ENCODE assay signal across 9 mouse cellular contexts in the genomic region with DNA sequence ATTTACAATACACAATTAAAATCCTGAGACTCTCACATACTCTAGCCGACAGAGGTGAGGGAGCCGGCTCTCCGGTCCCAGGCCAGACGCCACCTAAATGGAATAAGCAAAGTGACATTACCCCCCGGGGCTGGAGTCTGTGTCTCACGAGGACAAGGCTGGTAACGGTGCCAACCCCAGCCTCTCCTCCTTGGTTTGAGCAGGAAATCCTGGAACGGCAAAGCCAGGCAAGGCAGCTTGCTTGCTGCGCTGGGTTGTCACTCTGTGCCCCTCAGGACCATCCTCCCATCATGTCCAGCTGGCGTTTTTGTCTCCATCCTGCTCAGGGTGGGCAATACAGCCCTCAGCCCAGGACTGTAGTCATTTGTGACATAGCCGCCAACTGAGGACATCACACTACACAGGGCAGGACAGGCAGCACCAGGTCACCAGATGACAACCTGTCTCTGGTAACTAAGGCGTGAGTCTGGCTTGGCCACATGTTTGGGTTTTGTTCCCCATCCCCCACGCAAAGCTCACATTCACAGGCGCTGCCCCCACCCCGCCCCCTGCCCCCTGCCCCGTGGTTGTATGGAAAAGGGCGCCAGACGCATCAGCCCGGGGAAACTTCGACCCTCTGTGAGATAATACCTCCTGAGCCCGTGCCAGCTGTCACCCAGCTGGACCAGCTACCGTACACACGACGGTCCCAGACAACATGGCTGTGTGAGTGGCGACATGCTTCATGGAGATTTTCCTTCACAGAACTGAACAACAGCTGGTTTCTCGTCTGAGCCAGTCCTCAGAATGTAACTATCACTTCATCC. TPM values are rescaled to one million over a fixed set of nuclear protein-coding genes. Genes with fewer than 3 reads are reported as not detected.
DNase-seq lines count a peak whose midpoint lies in the region; ATAC-seq lines count a peak whose summit lies in the region.
"Had no signal": no experiment of that assay in that cellular context is flagged by ENCODE, and none has a peak within 500 bp of the region (broad histone marks: within the 10 kb centered on the region; RNA-seq: fewer than 3 reads in every experiment).

No protein-coding gene starts in this region.

- peak overlapping the region; percentile 6; the same call in 1 of the 2 replicates for H3K4me2 ChIP-seq in heart, embryonic 16.5 days (ENCODE audit: low read depth, low read length)
- H3K4me2 ChIP-seq in midbrain, embryonic 11.5 days = no peak overlapping the region

- no peak for DNase-seq in heart, adult 9 months (ENCODE audit: low spot score in 2 of 2)
- DNase-seq in embryonic facial prominence, embryonic 10.5 days (ENCODE audit: low spot score) = peak; percentile 43
- peak; percentile 28 for DNase-seq in forelimb bud, embryonic 11.5 days (ENCODE audit: low read depth, low spot score)
- no peak for DNase-seq in midbrain, embryonic 11.5 days (ENCODE audit: low spot score, missing footprints)
- no peak for DNase-seq in left cerebral cortex, adult 11 months (ENCODE audit: low spot score)
- DNase-seq in spleen, adult 12 weeks (ENCODE audit: low spot score) = no peak
- DNase-seq in thymus, postnatal 14 days = no peak

- 51% methylated on average over 26 of the region's 26 CpGs for WGBS in heart, embryonic 16.5 days
- 70% methylated on average over 26 of the region's 26 CpGs for WGBS in embryonic facial prominence, embryonic 10.5 days
- 69% methylated on average over 26 of the region's 26 CpGs for WGBS in midbrain, embryonic 11.5 days

- no peak for ATAC-seq in heart, embryonic 16.5 days (replicated peaks; ENCODE audit: extremely low read depth, insufficient read depth, low FRiP score)
- ATAC-seq in midbrain, embryonic 11.5 days (ENCODE audit: low FRiP score) = peak; percentile 56; the same call in 1 of the 2 replicates

- H3K9ac ChIP-seq in heart, embryonic 16.5 days (ENCODE audit: low read length) = no peak overlapping the region
- H3K9ac ChIP-seq in midbrain, embryonic 11.5 days (ENCODE audit: low read length) = no peak overlapping the region

- no peaks in the 10 kb centered on the region for H3K9me3 ChIP-seq in heart, embryonic 16.5 days (replicated peaks; ENCODE audit: control insufficient read depth, low read length)
- no peaks in the 10 kb centered on the region for H3K9me3 ChIP-seq in embryonic facial prominence, embryonic 10.5 days
- H3K9me3 ChIP-seq in midbrain, embryonic 11.5 days (ENCODE audit: control insufficient read depth, low read length) = no peaks in the 10 kb centered on the region

- H3K36me3 ChIP-seq in heart, embryonic 16.5 days (ENCODE audit: control insufficient read depth, insufficient read depth) = no peaks in the 10 kb centered on the region
- 0 out of 2 replicates have a peak, but pooled peaks cover 3% of the 10 kb centered on the region for H3K36me3 ChIP-seq in embryonic facial prominence, embryonic 10.5 days (replicated peaks)
- H3K36me3 ChIP-seq in midbrain, embryonic 11.5 days (ENCODE audit: control insufficient read depth, insufficient read depth, low read length) = no peaks in the 10 kb centered on the region

- no peaks in the 10 kb centered on the region for H3K27me3 ChIP-seq in heart, embryonic 16.5 days (ENCODE audit: control insufficient read depth, insufficient read depth, low read length)
- H3K27me3 ChIP-seq in embryonic facial prominence, embryonic 10.5 days (replicated peaks; ENCODE audit: low read depth, poor library complexity, severe bottlenecking) = no peaks in the 10 kb centered on the region
- no peaks in the 10 kb centered on the region for H3K27me3 ChIP-seq in midbrain, embryonic 11.5 days (ENCODE audit: control insufficient read depth, insufficient read depth, low read length)

- H3K4me1 ChIP-seq in heart, embryonic 16.5 days (ENCODE audit: control insufficient read depth, insufficient read depth, low read length) = peaks cover 73% of the 10 kb centered on the region
- peaks cover 64% of the 10 kb centered on the region for H3K4me1 ChIP-seq in embryonic facial prominence, embryonic 10.5 days
- H3K4me1 ChIP-seq in midbrain, embryonic 11.5 days (ENCODE audit: control insufficient read depth, insufficient read depth, low read length) = no peaks in the 10 kb centered on the region

- peak overlapping the region; percentile 36; the same call in 1 of the 2 replicates for H3K27ac ChIP-seq in heart, embryonic 16.5 days (ENCODE audit: low read length)
- peak overlapping the region; percentile 66 for H3K27ac ChIP-seq in embryonic facial prominence, embryonic 10.5 days (replicated peaks)
- H3K27ac ChIP-seq in midbrain, embryonic 11.5 days (ENCODE audit: low read depth, low read length) = no peak overlapping the region
- H3K27ac ChIP-seq: stomach, postnatal 0 days had no signal

- no peak overlapping the region for H3K4me3 ChIP-seq in heart, embryonic 16.5 days (ENCODE audit: low read length)
- no peak overlapping the region for H3K4me3 ChIP-seq in embryonic facial prominence, embryonic 10.5 days
- no peak overlapping the region for H3K4me3 ChIP-seq in midbrain, embryonic 11.5 days (ENCODE audit: low read depth, low read length)

RNA-seq across cellular contexts. Expression of a gene that starts 49.3 kb away (rescaled TPM):
- 27.2 and 30.4 TPM in 2 replicates for polyA plus RNA-seq in heart, embryonic 16.5 days (2015; fragmentation: Nextera tagmentation; extraction: Ambion mirVana)
- 9.9 and 10.4 TPM in 2 replicates for polyA plus RNA-seq in embryonic facial prominence, embryonic 10.5 days (2016; fragmentation: Nextera tagmentation; extraction: Ambion mirVana)
- 11.8 and 12.8 TPM in 2 replicates for polyA plus RNA-seq in midbrain, embryonic 11.5 days (2014; fragmentation: Nextera tagmentation; extraction: Ambion mirVana)

Comparison
In these comparisons a context has a peak if more than half of its experiments do, and no peak if none do; other contexts are left out.
1. DNase-seq: peak in embryonic facial prominence, embryonic 10.5 days (single experiment) and forelimb bud, embryonic 11.5 days (single experiment); none in heart, adult 9 months (0 of 2), midbrain, embryonic 11.5 days (single experiment), left cerebral cortex, adult 11 months (single experiment), spleen, adult 12 weeks (single experiment) and thymus, postnatal 14 days (single experiment).